Mouse (Mus musculus): ENCODE results near the gene Susd2.

DNA sequence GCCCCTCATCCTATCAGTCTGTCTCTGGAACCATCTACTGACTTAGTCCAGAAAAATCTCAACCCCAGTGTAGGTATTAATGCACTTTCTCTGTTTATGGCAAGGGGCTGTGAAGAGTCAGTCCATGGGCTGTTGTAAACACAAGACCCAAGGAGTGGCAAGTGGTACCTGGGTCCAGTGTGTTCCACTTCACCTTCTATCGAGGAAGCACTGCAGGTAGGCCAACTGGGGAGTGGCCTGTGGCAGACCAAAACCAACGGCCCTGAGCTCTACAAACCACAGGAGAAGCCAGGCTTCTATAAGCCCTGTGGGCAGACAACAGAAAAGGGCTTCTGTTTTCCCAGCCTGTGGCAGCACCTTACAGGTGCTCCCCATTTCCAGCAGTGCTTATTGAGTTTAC is 33.8 kb upstream of the Susd2 start:
- TF ChIP-seq CTCF (IDR thresholded peaks at IDR 0.05; ENCODE audit: borderline replicate concordance, control insufficient read depth, extremely low read depth, insufficient read depth, low read length, poor library complexity) (no peak), POLR2A (IDR thresholded peaks at IDR 0.05; ENCODE audit: control insufficient read depth, extremely low read depth, insufficient read depth, low read length, poor library complexity) (no peak)
